Mouse (Mus musculus) megakaryocyte-erythroid progenitor cell, adult 5 weeks (primary cell): ENCODE measurements around the gene Skp1a. TPM values are rescaled to one million over a fixed set of nuclear protein-coding genes. Genes with fewer than 3 reads are reported as not detected.

Experiments used
- polyA plus RNA-seq: library from polyadenylated mRNA; stranded (reverse); fragments of >175 nt; gene quantifications from 2 replicates; pipeline ENCODE4 v1.2.3, GENCODE M21; 2012

Gene Skp1a
- 14.5 and 19.4 TPM in 2 replicates for polyA plus RNA-seq

DNA sequence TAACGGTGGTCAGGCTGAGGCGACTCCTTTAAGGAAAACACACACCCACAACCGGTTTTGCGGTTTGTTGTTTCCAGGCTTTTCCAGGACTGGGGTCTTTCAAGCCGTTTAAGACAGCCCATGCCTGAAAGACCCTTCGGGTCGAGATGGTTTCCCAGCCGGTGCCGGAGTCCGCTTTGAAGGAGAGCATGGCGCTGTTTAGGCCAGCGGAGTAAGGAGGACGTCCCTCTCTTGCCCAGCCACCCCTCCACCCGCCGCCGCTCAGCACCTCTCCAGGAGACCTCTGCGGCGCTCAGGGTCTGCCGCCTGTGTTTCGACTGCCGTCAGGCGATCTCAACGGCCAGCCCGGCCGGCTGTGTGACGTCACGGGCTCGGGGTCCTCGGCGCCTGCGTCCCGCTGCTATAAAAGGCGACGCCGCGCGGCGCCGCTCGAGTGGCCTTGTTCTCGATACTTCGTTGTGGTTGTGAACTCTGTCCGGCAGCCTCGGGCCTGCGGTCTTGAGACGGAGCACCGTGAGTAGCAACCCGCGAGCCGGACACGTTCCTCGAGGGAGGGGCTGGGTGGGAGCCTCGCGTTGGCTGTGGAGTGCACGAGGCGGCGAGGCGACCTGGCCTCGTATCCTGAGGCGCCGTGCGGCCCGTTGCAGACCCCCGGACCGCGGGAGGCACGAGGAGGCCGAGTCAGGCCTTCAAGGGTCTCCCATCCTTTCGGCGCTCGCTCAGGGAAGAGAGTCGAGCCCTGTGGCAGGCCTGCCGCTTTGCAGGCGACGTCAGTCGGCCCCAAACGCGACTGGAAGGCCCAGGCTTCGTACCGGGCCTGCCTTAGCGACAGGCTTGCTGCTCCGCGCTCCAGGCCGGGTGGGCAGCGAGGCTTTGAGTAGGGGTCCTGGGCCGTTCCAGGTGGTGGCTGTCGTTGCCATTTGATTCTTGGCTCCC is at the start of gene Skp1a:
TSS of gene Skp1a (plus strand) at position 390 of the 936 bp plus-strand sequence.

DNA sequence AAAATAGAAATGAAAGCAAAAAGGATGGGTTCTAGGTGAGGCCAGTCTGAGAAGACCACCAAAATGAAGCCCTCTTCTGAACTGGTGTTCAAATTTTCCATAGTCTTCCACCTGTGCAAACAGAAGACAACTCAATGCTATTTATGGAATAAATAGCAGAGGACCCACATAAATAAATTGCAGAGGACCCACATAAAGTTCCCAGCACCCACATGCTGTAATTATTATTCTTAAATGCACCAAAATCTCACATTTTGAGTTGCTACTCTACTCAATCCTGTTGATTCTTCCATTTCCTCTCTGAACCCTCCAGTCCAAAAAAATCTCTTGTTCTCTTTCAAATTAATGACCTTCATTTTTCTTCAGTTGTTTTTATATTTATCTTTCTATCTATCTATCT is 17.9 kb upstream of the Skp1a start, which contains the start of gene Olfr1371:
TSS of gene Olfr1371 (minus strand) at position 101 of the 400 bp plus-strand sequence.

DNA sequence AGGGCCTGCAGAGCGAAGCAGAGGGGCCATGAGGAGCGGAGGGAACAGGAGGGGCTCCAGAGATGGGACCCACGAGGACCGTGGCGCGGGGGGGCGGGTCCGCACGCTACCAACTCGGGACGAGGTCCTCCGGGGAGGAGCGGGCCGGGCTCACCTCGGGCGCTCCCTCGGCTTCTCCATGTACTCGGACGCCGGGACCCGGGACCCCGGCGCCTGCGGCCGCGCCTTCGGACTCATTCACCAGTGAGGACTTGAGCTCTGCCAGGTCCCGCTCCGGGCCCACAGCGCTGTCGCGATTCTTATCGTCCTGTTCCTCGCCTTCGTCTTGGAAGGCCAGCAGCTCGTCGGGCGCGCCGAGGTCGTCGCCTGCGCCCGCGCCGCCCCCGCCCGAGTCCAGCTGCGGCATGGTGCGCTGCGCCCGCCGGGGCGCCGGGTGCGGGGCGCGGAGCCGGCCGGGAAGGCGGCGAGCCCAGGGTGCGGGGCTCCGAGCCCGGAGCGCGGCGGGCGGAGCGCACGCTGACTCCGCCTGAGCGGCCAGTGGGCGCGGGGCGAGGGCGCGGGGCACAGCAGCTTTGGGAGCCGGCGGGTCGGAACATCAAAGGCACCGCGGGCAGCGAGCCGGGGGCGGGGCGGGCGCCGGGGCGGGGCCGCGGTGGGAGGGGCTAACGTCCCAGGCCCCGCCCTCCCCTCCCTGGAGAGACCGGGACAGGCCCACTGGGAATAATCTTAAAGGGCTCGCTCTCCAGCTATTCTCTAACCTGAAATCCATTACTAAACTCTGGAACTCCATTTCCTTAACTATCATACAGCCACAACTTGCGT is 51.2 kb downstream of the Skp1a start, which contains the start of gene Tcf7:
TSS of gene Tcf7 (minus strand) at position 241 of the 822 bp plus-strand sequence.

Other genes with a start within 250 kb of the Skp1a start
- gene Ube2b, start 231.2 kb upstream of the Skp1a start, polyA plus RNA-seq = 166 and 167 TPM in 2 replicates
- gene Cdkl3, start 227.8 kb upstream of the Skp1a start, polyA plus RNA-seq = 0.94 and 1.5 TPM in 2 replicates
- 13.6 and 18.5 TPM in 2 replicates for gene Ppp2ca, start 133.3 kb upstream of the Skp1a start, polyA plus RNA-seq
- not detected in 2 replicates for gene Olfr1373, start 86.5 kb upstream of the Skp1a start, polyA plus RNA-seq
- gene Olfr1371, start 18.0 kb upstream of the Skp1a start, polyA plus RNA-seq = not detected in 2 replicates
- gene Tcf7, start 51.0 kb downstream of the Skp1a start, polyA plus RNA-seq = 13.4 and 14.8 TPM in 2 replicates
- gene Vdac1, start 128.9 kb downstream of the Skp1a start, polyA plus RNA-seq = 32.0 and 35.1 TPM in 2 replicates
- 207 and 221 TPM in 2 replicates for gene 9530068E07Rik, start 164.4 kb downstream of the Skp1a start, polyA plus RNA-seq